Mouse (Mus musculus): ENCODE data around the gene Cmklr1. TPM values are rescaled to one million over a fixed set of nuclear protein-coding genes. Genes with fewer than 3 reads are reported as not detected.

The Cmklr1 gene
- polyA plus RNA-seq, 1 experiment from 2014 or later = 3.1 TPM

GRCm38 (mm10) chr5:113584439-113584838 lies 65.8 kb downstream of the Cmklr1 start:
- Histone ChIP-seq H3K9ac (ENCODE audit: low read depth, low read length) (no peak overlapping the region), H3K27me3 (ENCODE audit: control insufficient read depth, insufficient read depth, low read length) (no peaks in the 10 kb centered on the region), H3K4me3 (ENCODE audit: low read depth, low read length) (no peak overlapping the region), H3K4me1 (replicated peaks; ENCODE audit: control insufficient read depth, insufficient read depth, low read length) (no peaks in the 10 kb centered on the region), H3K9me3 (ENCODE audit: control insufficient read depth, low read length) (no peaks in the 10 kb centered on the region), H3K36me3 (ENCODE audit: control insufficient read depth, insufficient read depth, low read length) (no peaks in the 10 kb centered on the region), H3K4me2 (replicated peaks; ENCODE audit: low read depth, low read length) (no peak overlapping the region), H3K27ac (ENCODE audit: low read depth, low read length) (no peak overlapping the region)
- 51% methylated on average over 6 of the region's 6 CpGs for WGBS
- ATAC-seq (ENCODE audit: low FRiP score) (no peak), DNase-seq (ENCODE audit: low spot score) (no peak)

- H3K9ac ChIP-seq (ENCODE audit: low read depth, low read length) = no peak overlapping the region
- H3K4me1 ChIP-seq (replicated peaks; ENCODE audit: control insufficient read depth, insufficient read depth, low read length) = no peaks in the 10 kb centered on the region
- H3K27ac ChIP-seq (ENCODE audit: low read depth, low read length) = no peak overlapping the region
- ATAC-seq (ENCODE audit: low FRiP score) = no peak
- 76% methylated on average over 5 of the region's 5 CpGs for WGBS
- H3K9me3 ChIP-seq (ENCODE audit: control insufficient read depth, low read length) = no peaks in the 10 kb centered on the region
- H3K4me2 ChIP-seq (replicated peaks; ENCODE audit: low read depth, low read length) = no peak overlapping the region
- DNase-seq (ENCODE audit: low spot score) = no peak
- no peaks in the 10 kb centered on the region for H3K36me3 ChIP-seq (ENCODE audit: control insufficient read depth, insufficient read depth, low read length)
- no peak overlapping the region for H3K4me3 ChIP-seq (ENCODE audit: low read depth, low read length)
- no peaks in the 10 kb centered on the region for H3K27me3 ChIP-seq (ENCODE audit: control insufficient read depth, insufficient read depth, low read length)
Measured at GRCm38 (mm10) chr5:113583424-113584162, 66.6 kb downstream of the Cmklr1 start.

- Histone ChIP-seq H3K36me3 (ENCODE audit: control insufficient read depth, insufficient read depth, low read length) (no peaks in the 10 kb centered on the region), H3K4me1 (replicated peaks; ENCODE audit: control insufficient read depth, insufficient read depth, low read length) (no peaks in the 10 kb centered on the region), H3K27ac (ENCODE audit: low read depth, low read length) (no peak overlapping the region), H3K4me2 (replicated peaks; ENCODE audit: low read depth, low read length) (no peak overlapping the region), H3K4me3 (ENCODE audit: low read depth, low read length) (no peak overlapping the region), H3K27me3 (ENCODE audit: control insufficient read depth, insufficient read depth, low read length) (no peaks in the 10 kb centered on the region), H3K9me3 (ENCODE audit: control insufficient read depth, low read length) (no peaks in the 10 kb centered on the region), H3K9ac (ENCODE audit: low read depth, low read length) (no peak overlapping the region)
- ATAC-seq (ENCODE audit: low FRiP score) = no peak
- no peak for DNase-seq (ENCODE audit: low spot score)
- WGBS = 65% methylated on average over 9 of the region's 9 CpGs
Measured at GRCm38 (mm10) chr5:113580801-113581200, 69.4 kb downstream of the Cmklr1 start.

DNA sequence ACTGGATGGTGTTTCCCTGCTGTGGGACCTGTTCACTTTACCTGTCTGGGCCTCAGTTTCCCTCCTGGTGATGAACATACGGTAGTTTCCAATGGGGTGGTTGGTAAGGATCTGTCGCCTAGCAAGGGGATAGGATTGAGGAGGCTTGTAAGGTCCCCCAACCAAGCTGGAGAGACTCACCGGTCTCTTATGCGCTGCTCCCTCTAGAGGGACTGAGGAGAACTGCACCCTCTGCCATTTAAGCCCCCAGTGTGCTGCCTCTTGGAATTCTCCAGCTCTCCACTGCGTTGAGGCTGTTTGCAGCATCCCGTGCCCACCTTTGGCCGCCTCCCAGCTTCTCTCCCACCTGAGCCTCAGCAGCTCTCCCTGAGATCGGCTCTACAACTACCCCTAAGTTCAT lies 70.0 kb downstream of the Cmklr1 start:
- Histone ChIP-seq H3K4me3 (ENCODE audit: low read depth, low read length) (no peak overlapping the region), H3K36me3 (ENCODE audit: control insufficient read depth, insufficient read depth, low read length) (no peaks in the 10 kb centered on the region), H3K4me2 (replicated peaks; ENCODE audit: low read depth, low read length) (no peak overlapping the region), H3K27ac (ENCODE audit: low read depth, low read length) (no peak overlapping the region), H3K4me1 (replicated peaks; ENCODE audit: control insufficient read depth, insufficient read depth, low read length) (no peaks in the 10 kb centered on the region), H3K27me3 (ENCODE audit: control insufficient read depth, insufficient read depth, low read length) (no peaks in the 10 kb centered on the region), H3K9me3 (ENCODE audit: control insufficient read depth, low read length) (no peaks in the 10 kb centered on the region), H3K9ac (ENCODE audit: low read depth, low read length) (no peak overlapping the region)
- ATAC-seq (ENCODE audit: low FRiP score) (no peak), DNase-seq (ENCODE audit: low spot score) (peak; percentile 71)
- WGBS = 51% methylated on average over 8 of the region's 8 CpGs

GRCm38 (mm10) chr5:113579128-113579527 lies 71.1 kb downstream of the Cmklr1 start:
- Histone ChIP-seq H3K4me3 (ENCODE audit: low read depth, low read length) (no peak overlapping the region), H3K4me2 (replicated peaks; ENCODE audit: low read depth, low read length) (no peak overlapping the region), H3K27ac (ENCODE audit: low read depth, low read length) (no peak overlapping the region), H3K4me1 (replicated peaks; ENCODE audit: control insufficient read depth, insufficient read depth, low read length) (no peaks in the 10 kb centered on the region), H3K9me3 (ENCODE audit: control insufficient read depth, low read length) (no peaks in the 10 kb centered on the region), H3K9ac (ENCODE audit: low read depth, low read length) (no peak overlapping the region), H3K36me3 (ENCODE audit: control insufficient read depth, insufficient read depth, low read length) (no peaks in the 10 kb centered on the region), H3K27me3 (ENCODE audit: control insufficient read depth, insufficient read depth, low read length) (no peaks in the 10 kb centered on the region)
- WGBS = 93% methylated on average over 4 of the region's 4 CpGs
- DNase-seq (ENCODE audit: low spot score) = no peak
- no peak for ATAC-seq (ENCODE audit: low FRiP score)

DNA sequence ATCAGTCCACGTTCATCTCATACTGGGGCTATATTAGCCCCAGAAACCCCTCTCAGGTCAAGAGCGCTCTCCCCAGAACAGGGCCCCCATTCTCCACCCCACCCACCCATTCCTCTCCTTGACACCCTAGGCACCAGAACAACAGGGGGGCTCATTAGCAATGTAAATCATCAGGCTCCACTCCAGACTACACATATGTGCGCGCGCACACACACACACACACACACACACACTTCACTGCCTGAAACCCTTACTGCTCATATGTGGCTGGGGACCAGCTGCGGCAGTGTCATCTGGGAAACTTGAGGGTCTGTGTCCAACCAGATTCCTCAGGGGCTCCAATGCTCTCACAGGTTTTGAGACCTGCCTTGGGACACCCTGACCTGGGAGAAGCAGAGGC lies 71.8 kb downstream of the Cmklr1 start:
- ATAC-seq (ENCODE audit: low FRiP score) (no peak), DNase-seq (ENCODE audit: low spot score) (no peak)
- H3K4me3 ChIP-seq (ENCODE audit: low read depth, low read length) = no peak overlapping the region
- H3K4me2 ChIP-seq (replicated peaks; ENCODE audit: low read depth, low read length) = no peak overlapping the region
- no peaks in the 10 kb centered on the region for H3K27me3 ChIP-seq (ENCODE audit: control insufficient read depth, insufficient read depth, low read length)
- H3K9me3 ChIP-seq (ENCODE audit: control insufficient read depth, low read length) = no peaks in the 10 kb centered on the region
- H3K9ac ChIP-seq (ENCODE audit: low read depth, low read length) = no peak overlapping the region
- H3K27ac ChIP-seq (ENCODE audit: low read depth, low read length) = no peak overlapping the region
- 90% methylated on average over 6 of the region's 6 CpGs for WGBS
- no peaks in the 10 kb centered on the region for H3K36me3 ChIP-seq (ENCODE audit: control insufficient read depth, insufficient read depth, low read length)
- H3K4me1 ChIP-seq (replicated peaks; ENCODE audit: control insufficient read depth, insufficient read depth, low read length) = no peaks in the 10 kb centered on the region

DNA sequence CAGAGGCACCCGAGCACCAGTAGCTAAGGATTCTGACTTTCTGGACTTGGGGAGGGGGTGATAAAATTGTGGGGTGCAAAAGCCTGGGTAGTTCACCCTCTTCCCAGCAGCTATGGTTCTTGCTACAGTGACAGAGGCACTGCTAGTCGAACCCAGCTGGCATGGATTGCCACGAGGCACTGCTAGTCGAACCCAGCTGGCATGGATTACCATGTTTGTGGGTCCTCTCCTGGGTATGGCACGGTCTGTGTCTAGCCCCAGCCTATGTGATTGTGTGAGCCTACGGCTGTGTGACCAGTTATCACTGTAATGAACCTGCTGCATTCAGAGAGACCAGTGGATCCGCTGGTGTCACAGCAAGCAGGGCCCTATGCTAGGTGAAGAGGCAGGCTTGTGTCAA lies 72.7 kb downstream of the Cmklr1 start:
- Histone ChIP-seq H3K36me3 (ENCODE audit: control insufficient read depth, insufficient read depth, low read length) (no peaks in the 10 kb centered on the region), H3K9me3 (ENCODE audit: control insufficient read depth, low read length) (no peaks in the 10 kb centered on the region), H3K4me2 (replicated peaks; ENCODE audit: low read depth, low read length) (no peak overlapping the region), H3K4me1 (replicated peaks; ENCODE audit: control insufficient read depth, insufficient read depth, low read length) (no peaks in the 10 kb centered on the region), H3K27me3 (ENCODE audit: control insufficient read depth, insufficient read depth, low read length) (no peaks in the 10 kb centered on the region), H3K9ac (ENCODE audit: low read depth, low read length) (no peak overlapping the region), H3K27ac (ENCODE audit: low read depth, low read length) (no peak overlapping the region), H3K4me3 (ENCODE audit: low read depth, low read length) (no peak overlapping the region)
- 76% methylated on average over 7 of the region's 7 CpGs for WGBS
- DNase-seq (ENCODE audit: low spot score) (no peak), ATAC-seq (ENCODE audit: low FRiP score) (no peak)

- Histone ChIP-seq H3K4me2 (replicated peaks; ENCODE audit: low read depth, low read length) (no peak overlapping the region), H3K4me3 (ENCODE audit: low read depth, low read length) (no peak overlapping the region), H3K4me1 (replicated peaks; ENCODE audit: control insufficient read depth, insufficient read depth, low read length) (no peaks in the 10 kb centered on the region), H3K27me3 (ENCODE audit: control insufficient read depth, insufficient read depth, low read length) (no peaks in the 10 kb centered on the region), H3K36me3 (ENCODE audit: control insufficient read depth, insufficient read depth, low read length) (no peaks in the 10 kb centered on the region), H3K9ac (ENCODE audit: low read depth, low read length) (no peak overlapping the region), H3K9me3 (ENCODE audit: control insufficient read depth, low read length) (no peaks in the 10 kb centered on the region), H3K27ac (ENCODE audit: low read depth, low read length) (no peak overlapping the region)
- 53% methylated on average over 7 of the region's 7 CpGs for WGBS
- DNase-seq (ENCODE audit: low spot score) (peak; percentile 28), ATAC-seq (ENCODE audit: low FRiP score) (no peak; the same call in 1 of the 2 replicates)
Measured at GRCm38 (mm10) chr5:113570056-113570717, 80.0 kb downstream of the Cmklr1 start.

DNA sequence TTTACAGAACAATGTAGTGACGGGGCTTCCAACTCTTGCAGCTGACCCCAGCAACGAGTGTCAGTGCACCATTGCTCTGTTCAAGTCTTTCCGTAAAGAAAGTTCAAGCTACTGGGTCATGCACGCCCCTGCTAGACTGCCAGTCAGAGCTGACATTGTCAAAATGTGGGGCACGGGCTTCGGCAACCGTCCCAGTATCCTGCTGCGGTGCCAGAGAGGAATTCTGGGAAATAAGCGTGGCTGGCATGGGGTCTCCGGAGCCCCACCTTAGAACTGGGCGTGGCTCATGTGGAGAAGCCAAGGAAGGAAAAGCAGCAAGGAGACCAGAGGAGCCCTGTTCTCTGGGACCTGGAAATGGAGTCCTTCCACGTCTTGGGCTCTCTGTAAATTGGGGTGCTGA lies 84.4 kb downstream of the Cmklr1 start:
- DNase-seq (ENCODE audit: low spot score) (no peak), ATAC-seq (ENCODE audit: low FRiP score) (no peak)
- Histone ChIP-seq H3K36me3 (ENCODE audit: control insufficient read depth, insufficient read depth, low read length) (no peaks in the 10 kb centered on the region), H3K4me3 (ENCODE audit: low read depth, low read length) (no peak overlapping the region), H3K9ac (ENCODE audit: low read depth, low read length) (no peak overlapping the region), H3K9me3 (ENCODE audit: control insufficient read depth, low read length) (no peaks in the 10 kb centered on the region), H3K4me1 (replicated peaks; ENCODE audit: control insufficient read depth, insufficient read depth, low read length) (no peaks in the 10 kb centered on the region), H3K27me3 (ENCODE audit: control insufficient read depth, insufficient read depth, low read length) (no peaks in the 10 kb centered on the region), H3K27ac (ENCODE audit: low read depth, low read length) (no peak overlapping the region), H3K4me2 (replicated peaks; ENCODE audit: low read depth, low read length) (no peak overlapping the region)
- 72% methylated on average over 12 of the region's 12 CpGs for WGBS
